Mouse (Mus musculus): ENCODE data around the gene Olfr843. TPM values are rescaled to one million over a fixed set of nuclear protein-coding genes. Genes with fewer than 3 reads are reported as not detected.

Gene Olfr843
- total RNA-seq (2021) = not detected

GRCm38 (mm10) chr9:19251887-19252286, at the start of gene Olfr843:
Gene Olfr843 (minus strand): TSS chr9:19251987.
- no peak for DNase-seq

Other genes starting within 250 kb of the Olfr843 start
- not detected for gene Olfr835, start 219.3 kb downstream of the Olfr843 start, total RNA-seq (2021)
- under 1 TPM in 1 of 2 experiments, not detected in 1; 0.05 TPM for gene Olfr836, start 131.6 kb downstream of the Olfr843 start, total RNA-seq (2021)
- not detected for gene Olfr837, start 115.7 kb downstream of the Olfr843 start, total RNA-seq (2021)
- gene Olfr839-ps1, start 74.7 kb downstream of the Olfr843 start, total RNA-seq (2021) = not detected
- gene Olfr844, start 64.4 kb upstream of the Olfr843 start, total RNA-seq (2021) = not detected
- gene Olfr845, start 84.5 kb upstream of the Olfr843 start, total RNA-seq (2021) = not detected
- gene Olfr846, start 112.0 kb upstream of the Olfr843 start, total RNA-seq (2021) = not detected
- gene Olfr847, start 126.7 kb upstream of the Olfr843 start, total RNA-seq (2021) = not detected
- not detected for gene Olfr849, start 188.3 kb upstream of the Olfr843 start, total RNA-seq (2021)
- not detected for gene Olfr850, start 226.3 kb upstream of the Olfr843 start, total RNA-seq (2021)
- gene Olfr851, start 241.3 kb upstream of the Olfr843 start, total RNA-seq (2021) = not detected

Measured in heart, postnatal 4 days (tissue).